Mouse (Mus musculus): ENCODE data around the gene Stip1. TPM values are rescaled to one million over a fixed set of nuclear protein-coding genes. Genes with fewer than 3 reads are reported as not detected.

Gene Stip1
- polyA plus RNA-seq, 1 experiment from 2014 or later = 51.8 TPM

DNA sequence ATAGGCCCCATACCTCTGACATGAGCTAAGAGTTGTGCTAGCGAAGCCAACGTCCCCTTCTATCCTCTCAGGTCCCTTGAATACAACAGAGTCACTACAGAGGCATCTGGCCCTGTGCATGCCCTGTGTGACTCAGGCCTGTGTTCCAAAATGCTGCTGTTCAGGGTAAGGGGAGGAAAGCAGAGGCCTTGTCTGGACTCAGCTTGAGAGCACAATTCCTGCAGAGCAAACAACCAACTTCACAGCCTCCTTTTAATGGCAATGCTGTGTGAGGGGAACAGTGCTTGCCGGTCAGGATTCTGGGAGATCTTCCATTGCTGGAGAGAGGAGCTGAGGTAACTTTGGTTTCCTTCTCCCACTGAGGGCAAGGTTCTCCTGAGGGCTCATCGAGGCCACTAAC, 4.5 kb upstream of the Stip1 start:
- H3K4me3 ChIP-seq (ENCODE audit: low read depth, low read length) = no peak overlapping the region
- H3K4me2 ChIP-seq (replicated peaks; ENCODE audit: low read depth, low read length) = no peak overlapping the region
- DNase-seq (ENCODE audit: low spot score) = no peak
- WGBS = 52% methylated on average over 4 of the region's 4 CpGs
- no peak for ATAC-seq
- no peak overlapping the region for H3K9ac ChIP-seq (replicated peaks; ENCODE audit: low read depth)
- H3K4me1 ChIP-seq (ENCODE audit: insufficient read depth, low read depth, low read length) = no peaks in the 10 kb centered on the region
- no peaks in the 10 kb centered on the region for H3K36me3 ChIP-seq (ENCODE audit: insufficient read depth, low read length)
- no peaks in the 10 kb centered on the region for H3K27me3 ChIP-seq (replicated peaks; ENCODE audit: insufficient read depth, low read length)
- no peak overlapping the region for H3K27ac ChIP-seq (ENCODE audit: low read length)
- no peaks in the 10 kb centered on the region for H3K9me3 ChIP-seq (ENCODE audit: low read length)
- TF ChIP-seq CTCF (IDR thresholded peaks at IDR 0.05) = no peak
- no peak for TF ChIP-seq EP300 (IDR thresholded peaks at IDR 0.05)

DNA sequence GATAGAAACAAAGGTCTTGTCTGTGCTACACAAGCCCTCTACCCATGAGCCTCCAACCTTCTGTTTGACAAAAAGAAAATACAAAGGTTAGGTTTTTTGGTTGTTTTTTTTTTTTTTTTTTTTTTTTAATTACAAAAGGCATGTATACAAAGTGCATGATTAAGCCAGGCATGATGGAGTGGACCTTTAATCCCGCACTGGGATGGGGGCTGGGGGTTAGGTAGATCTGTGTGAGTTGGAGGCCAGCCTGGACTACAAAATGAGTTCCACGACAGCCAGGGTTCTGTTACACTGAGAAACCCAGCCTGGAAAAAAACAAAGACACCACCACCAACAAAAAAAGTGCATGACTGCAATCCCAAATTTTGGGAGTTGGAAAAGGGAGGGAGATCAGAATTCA, 1.4 kb upstream of the Stip1 start:
- WGBS = 87% methylated on average over 2 of the region's 2 CpGs
- H3K36me3 ChIP-seq (ENCODE audit: insufficient read depth, low read length) = no peaks in the 10 kb centered on the region
- H3K4me2 ChIP-seq (replicated peaks; ENCODE audit: low read depth, low read length) = peak overlapping the region; percentile 67; the same call in 1 of the 2 replicates
- 0 out of 2 replicates have a peak overlapping the region, but pooled peaks have one; percentile 94 for H3K27ac ChIP-seq (ENCODE audit: low read length)
- no peaks in the 10 kb centered on the region for H3K27me3 ChIP-seq (replicated peaks; ENCODE audit: insufficient read depth, low read length)
- no peak for DNase-seq (ENCODE audit: low spot score)
- TF ChIP-seq EP300 (IDR thresholded peaks at IDR 0.05) = no peak
- TF ChIP-seq CTCF (IDR thresholded peaks at IDR 0.05) = no peak
- H3K4me1 ChIP-seq (ENCODE audit: insufficient read depth, low read depth, low read length) = no peaks in the 10 kb centered on the region
- no peak overlapping the region for H3K9ac ChIP-seq (replicated peaks; ENCODE audit: low read depth)
- ATAC-seq = no peak
- no peaks in the 10 kb centered on the region for H3K9me3 ChIP-seq (ENCODE audit: low read length)
- H3K4me3 ChIP-seq (ENCODE audit: low read depth, low read length) = no peak overlapping the region

DNA sequence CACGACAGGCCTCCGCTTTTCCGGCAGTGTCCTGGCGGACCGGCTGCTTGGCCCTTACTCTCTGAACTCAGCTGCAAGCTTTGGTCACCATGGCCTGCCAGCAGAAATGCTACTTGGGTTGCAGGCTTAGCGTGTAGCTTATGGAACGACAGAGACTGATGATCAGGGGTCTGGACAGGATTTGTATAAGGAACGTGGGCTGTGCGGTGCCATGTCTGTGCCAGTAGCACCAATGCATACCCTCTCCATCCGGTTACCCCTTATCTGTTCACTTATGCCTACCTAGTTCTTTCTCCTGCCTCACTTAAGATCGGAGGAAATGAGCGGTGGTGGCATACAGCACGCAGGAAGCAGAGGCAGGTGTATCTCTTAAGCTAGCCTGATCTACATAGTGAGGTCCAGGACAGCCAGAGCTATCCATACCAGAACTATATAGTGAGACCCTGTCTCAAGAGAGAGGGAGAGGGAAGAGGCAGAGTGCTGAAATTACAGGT, 917 bp upstream of the Stip1 start:
- WGBS = 15% methylated on average over 13 of the region's 13 CpGs
- no peak for DNase-seq (ENCODE audit: low spot score)
- H3K4me2 ChIP-seq (replicated peaks; ENCODE audit: low read depth, low read length) = peak overlapping the region; percentile 67
- H3K27ac ChIP-seq (ENCODE audit: low read length) = peak overlapping the region; percentile 94
- no peaks in the 10 kb centered on the region for H3K4me1 ChIP-seq (ENCODE audit: insufficient read depth, low read depth, low read length)
- no peaks in the 10 kb centered on the region for H3K27me3 ChIP-seq (replicated peaks; ENCODE audit: insufficient read depth, low read length)
- 0 out of 2 replicates have a peak, but pooled peaks have one; percentile 0 for ATAC-seq
- H3K36me3 ChIP-seq (ENCODE audit: insufficient read depth, low read length) = no peaks in the 10 kb centered on the region
- H3K9ac ChIP-seq (replicated peaks; ENCODE audit: low read depth) = peak overlapping the region; percentile 50
- TF ChIP-seq EP300 (IDR thresholded peaks at IDR 0.05) (no peak), CTCF (IDR thresholded peaks at IDR 0.05) (no peak)
- H3K4me3 ChIP-seq (ENCODE audit: low read depth, low read length) = peak overlapping the region; percentile 46
- no peaks in the 10 kb centered on the region for H3K9me3 ChIP-seq (ENCODE audit: low read length)

- H3K27me3 ChIP-seq (replicated peaks; ENCODE audit: insufficient read depth, low read length) = no peaks in the 10 kb centered on the region
- no peaks in the 10 kb centered on the region for H3K9me3 ChIP-seq (ENCODE audit: low read length)
- ATAC-seq (peak; percentile 5), DNase-seq (ENCODE audit: low spot score) (peak; percentile 75)
- H3K9ac ChIP-seq (replicated peaks; ENCODE audit: low read depth) = peak overlapping the region; percentile 64
- WGBS = 4% methylated on average over 34 of the region's 35 CpGs
- TF ChIP-seq EP300 (IDR thresholded peaks at IDR 0.05) (no peak), CTCF (IDR thresholded peaks at IDR 0.05) (no peak)
- H3K27ac ChIP-seq (ENCODE audit: low read length) = peak overlapping the region; percentile 85
- H3K4me3 ChIP-seq (ENCODE audit: low read depth, low read length) = peak overlapping the region; percentile 75
- peak overlapping the region; percentile 82 for H3K4me2 ChIP-seq (replicated peaks; ENCODE audit: low read depth, low read length)
- H3K4me1 ChIP-seq (ENCODE audit: insufficient read depth, low read depth, low read length) = no peaks in the 10 kb centered on the region
- no peaks in the 10 kb centered on the region for H3K36me3 ChIP-seq (ENCODE audit: insufficient read depth, low read length)
Observed at GRCm38 (mm10) chr19:7039088-7039720, 563 bp downstream of the Stip1 start.

DNA sequence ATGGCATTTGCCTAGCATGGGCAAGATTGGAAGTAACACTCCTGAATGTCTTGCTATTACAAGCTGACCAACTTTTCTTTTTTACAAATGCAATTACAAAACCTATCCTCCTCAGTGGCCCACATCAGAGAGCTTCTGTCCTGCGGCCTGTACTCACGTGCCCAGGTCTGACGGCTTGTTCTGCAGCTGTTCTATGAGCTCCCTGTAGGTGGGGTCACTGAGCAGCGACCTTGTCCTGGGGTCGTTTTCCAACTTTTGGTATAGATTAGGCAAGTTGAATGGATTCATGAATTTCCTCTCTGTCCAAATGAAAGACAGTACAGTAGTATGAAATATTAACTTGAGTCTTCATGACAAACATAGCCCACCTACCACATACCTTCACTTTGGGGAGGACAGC, 5.8 kb downstream of the Stip1 start:
- Histone ChIP-seq H3K4me3 (ENCODE audit: low read depth, low read length) (no peak overlapping the region), H3K36me3 (ENCODE audit: insufficient read depth, low read length) (peaks cover 17% of the 10 kb centered on the region; the same call in 1 of the 2 replicates), H3K4me1 (ENCODE audit: insufficient read depth, low read depth, low read length) (no peaks in the 10 kb centered on the region), H3K27ac (ENCODE audit: low read length) (no peak overlapping the region), H3K9me3 (ENCODE audit: low read length) (no peaks in the 10 kb centered on the region), H3K27me3 (replicated peaks; ENCODE audit: insufficient read depth, low read length) (no peaks in the 10 kb centered on the region), H3K9ac (replicated peaks; ENCODE audit: low read depth) (no peak overlapping the region), H3K4me2 (replicated peaks; ENCODE audit: low read depth, low read length) (no peak overlapping the region)
- WGBS = 85% methylated on average over 5 of the region's 5 CpGs
- no peak for TF ChIP-seq CTCF (IDR thresholded peaks at IDR 0.05)
- TF ChIP-seq EP300 (IDR thresholded peaks at IDR 0.05) = no peak
- DNase-seq (ENCODE audit: low spot score) = no peak
- no peak for ATAC-seq

DNA sequence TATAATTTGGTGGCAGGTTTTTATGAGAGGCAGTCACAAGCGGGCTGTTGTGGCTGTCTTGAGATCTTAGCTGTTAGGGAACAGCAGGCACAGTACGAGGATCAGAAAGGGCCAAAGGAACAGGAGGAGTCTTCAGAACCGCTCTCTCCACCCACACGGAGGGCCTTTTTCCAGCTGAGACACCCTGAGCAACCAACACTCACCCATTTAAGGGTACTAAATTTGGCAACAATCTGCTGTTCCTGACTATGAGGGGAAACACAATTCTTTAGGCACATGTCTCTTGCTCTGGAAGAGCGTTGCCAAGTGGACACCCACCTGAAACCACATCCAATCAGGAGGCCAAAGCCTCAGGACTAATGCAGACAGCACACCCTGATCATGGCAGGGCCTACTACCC, 10.2 kb downstream of the Stip1 start:
- no peak overlapping the region for H3K4me2 ChIP-seq (replicated peaks; ENCODE audit: low read depth, low read length)
- WGBS = 96% methylated on average over 5 of the region's 5 CpGs
- H3K27ac ChIP-seq (ENCODE audit: low read length) = no peak overlapping the region
- no peaks in the 10 kb centered on the region for H3K4me1 ChIP-seq (ENCODE audit: insufficient read depth, low read depth, low read length)
- TF ChIP-seq CTCF (IDR thresholded peaks at IDR 0.05) = no peak
- no peak overlapping the region for H3K9ac ChIP-seq (replicated peaks; ENCODE audit: low read depth)
- DNase-seq (ENCODE audit: low spot score) (no peak), ATAC-seq (no peak)
- H3K9me3 ChIP-seq (ENCODE audit: low read length) = no peaks in the 10 kb centered on the region
- no peak overlapping the region for H3K4me3 ChIP-seq (ENCODE audit: low read depth, low read length)
- peaks cover 40% of the 10 kb centered on the region for H3K36me3 ChIP-seq (ENCODE audit: insufficient read depth, low read length)
- no peaks in the 10 kb centered on the region for H3K27me3 ChIP-seq (replicated peaks; ENCODE audit: insufficient read depth, low read length)
